Mouse (Mus musculus) heart, adult 8-10 months (tissue): ENCODE measurements around the gene Tenm2. TPM values are rescaled to one million over a fixed set of nuclear protein-coding genes. Genes with fewer than 3 reads are reported as not detected.
A peak's percentile ranks its signal among the peaks of the same experiment; 100 is the strongest.

Source experiments
- DNase-seq: peaks from one replicate; pipeline ENCODE4 v3.0.0; 2022; ENCODE audit warnings: low spot score
- total RNA-seq, 4 experiments: library from RNA; stranded (reverse); gene quantifications; 2 replicates each; pipeline ENCODE4 v1.2.4; 2022

Gene Tenm2
- total RNA-seq, 4 experiments from 2014 or later: 0.12 to 0.35 (median 0.27) TPM

DNA sequence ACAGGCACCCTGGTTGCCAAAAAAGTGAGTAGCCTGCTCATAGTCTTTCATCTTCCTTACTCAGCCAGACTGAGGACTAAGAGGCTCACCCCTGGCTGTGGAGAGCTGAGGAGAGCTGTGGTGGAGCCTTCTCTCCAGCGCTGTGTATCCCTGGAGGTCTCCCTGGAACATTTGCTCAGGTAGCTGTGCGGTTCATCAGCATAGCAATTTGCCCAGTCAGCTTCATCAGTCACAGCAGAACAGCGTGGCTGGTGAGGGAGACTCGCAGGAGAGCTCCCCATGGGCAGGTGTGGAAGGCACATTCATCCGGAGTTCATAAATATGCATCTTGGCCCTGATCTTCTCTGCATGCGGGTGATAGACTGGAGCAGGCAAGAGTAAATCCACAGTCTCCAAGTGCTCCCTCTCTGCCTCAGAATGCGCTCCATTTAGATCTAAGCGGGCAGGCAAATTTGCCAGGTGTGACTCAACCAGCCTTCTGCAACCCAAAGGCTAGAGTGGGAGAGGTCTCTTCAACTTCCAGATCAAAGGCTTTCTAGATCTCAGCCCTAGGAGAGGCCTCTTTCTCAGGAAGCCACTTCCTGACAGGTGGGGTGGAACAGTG, 751.2 kb downstream of the Tenm2 start:
- no peak for DNase-seq

DNA sequence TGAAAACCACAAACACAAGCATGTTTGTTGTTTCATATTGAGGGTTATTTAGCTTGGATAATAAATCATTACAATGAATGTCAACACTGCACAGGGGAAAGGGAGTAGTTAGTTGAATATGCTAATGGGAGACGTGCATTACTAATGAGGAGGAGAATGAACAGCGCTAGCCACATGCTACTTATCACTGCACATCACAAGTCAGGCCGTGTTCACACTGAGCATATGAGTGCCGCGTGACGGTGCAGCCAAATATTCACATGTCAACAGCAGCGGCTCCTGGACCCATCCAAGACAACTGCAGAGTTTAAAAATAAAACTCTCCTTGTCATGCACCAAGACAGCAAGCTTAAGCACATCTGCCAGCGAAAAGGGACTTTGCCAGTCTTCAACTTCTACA, 753.6 kb downstream of the Tenm2 start:
- DNase-seq: peak; percentile 10

DNA sequence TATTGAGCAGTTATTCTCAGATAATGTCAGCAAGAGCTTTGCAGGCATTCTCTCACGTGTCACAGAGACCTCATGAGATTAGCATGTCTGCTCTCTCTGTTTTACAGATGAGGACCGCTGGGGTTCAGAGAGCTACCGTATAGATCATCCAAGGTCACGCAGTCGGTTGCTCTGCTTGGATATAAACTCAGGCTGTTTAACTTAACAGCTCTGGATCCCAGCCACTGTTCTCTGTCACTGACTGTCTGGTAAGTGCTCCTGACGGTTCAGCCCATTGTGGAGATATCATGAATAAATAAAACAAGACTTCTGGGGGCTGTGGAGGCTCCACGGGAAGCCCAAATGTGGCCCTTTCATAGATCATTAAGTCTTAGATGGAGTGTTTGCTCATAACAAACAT, 754.2 kb downstream of the Tenm2 start:
- no peak for DNase-seq

DNA sequence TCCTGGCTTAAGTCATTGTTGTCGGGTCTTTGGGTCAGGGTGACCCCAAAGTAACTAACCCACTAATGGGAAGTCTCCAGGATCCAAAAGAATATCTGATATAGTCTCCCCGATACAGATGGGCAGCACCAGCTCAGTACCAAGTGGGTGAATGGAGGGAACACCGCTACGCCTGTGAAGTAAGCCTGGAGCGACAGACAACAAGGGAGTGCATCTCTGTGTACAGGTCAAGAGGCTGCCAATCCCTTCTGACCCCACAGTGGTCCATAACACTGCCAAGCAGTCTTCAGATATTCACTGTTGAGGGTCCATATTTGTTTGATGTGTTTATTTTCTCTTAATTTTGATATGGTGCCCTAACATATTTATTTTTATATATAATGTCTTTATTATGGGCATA, 754.7 kb downstream of the Tenm2 start:
- no peak for DNase-seq

DNA sequence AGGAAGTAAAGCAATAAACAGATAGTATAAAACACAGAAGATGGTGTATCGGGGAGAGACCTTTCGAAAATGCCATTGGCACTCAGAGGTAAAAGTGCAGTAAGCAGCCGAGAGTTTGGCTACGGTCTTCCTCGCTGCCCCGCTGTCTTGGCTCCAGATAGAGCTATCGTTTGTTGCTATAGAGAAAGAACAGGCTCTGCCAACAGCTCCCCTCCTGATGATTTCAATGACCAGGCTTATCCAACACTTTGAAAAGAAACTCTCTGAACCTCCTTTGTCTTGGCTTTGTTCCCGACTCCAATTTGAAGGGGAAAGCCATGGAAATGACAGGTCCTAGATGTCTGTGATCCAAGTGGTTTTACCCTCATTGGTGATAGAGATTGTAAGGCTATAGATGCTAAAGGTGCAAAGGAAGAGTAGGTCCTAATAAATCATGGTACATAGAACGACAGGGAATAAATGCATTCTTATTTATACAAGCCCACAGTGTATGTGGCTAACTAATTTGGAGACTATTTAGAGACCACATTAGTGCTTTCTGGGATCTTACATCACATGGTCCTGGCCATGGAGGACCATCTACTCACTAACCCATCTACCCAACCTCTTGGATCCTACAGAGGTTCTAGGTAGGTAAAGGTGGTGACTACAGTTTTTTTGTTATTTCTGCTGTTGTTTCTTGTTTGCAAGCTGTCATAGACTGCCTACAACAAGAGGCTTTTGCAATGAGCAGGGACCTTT, 765.8 kb downstream of the Tenm2 start:
- DNase-seq: no peak

DNA sequence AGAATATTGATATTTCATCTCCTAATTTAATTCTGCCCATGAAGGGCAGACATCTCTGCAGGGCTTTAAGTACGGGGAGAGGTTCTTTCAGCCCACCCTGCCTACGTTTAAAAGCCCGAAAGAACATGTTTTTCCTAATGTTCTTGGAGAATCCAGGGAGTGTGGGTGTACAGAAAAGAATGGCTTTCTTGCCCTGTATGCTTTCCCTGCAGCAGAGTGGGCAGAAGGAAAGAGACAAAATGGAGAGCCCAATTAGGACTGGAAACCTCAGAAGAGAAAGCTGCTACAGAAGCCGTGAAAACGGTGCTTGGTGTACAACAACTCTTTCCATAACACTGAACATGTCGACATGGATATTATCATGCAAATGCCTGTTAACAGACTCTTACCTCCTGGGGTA, 777.3 kb downstream of the Tenm2 start:
- DNase-seq: no peak

DNA sequence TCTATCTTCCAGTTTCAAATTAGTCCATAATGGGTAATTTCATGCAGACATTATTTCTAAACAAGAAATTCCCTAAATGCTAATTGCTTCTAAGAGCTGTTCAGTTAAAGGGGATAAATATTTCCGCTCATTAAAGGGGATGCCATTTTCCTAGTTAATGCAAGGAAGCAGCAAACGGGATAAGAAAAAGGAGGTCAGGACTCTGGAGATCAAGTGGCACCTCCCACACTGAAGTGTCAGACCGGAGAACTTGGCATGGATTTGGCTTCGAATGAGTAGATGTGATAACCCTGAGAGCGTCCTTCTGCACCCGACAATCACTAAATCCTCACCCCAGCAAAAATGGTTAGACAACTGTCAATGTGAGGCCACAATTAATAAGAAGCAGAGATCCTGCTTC, 781.7 kb downstream of the Tenm2 start:
- no peak for DNase-seq

DNA sequence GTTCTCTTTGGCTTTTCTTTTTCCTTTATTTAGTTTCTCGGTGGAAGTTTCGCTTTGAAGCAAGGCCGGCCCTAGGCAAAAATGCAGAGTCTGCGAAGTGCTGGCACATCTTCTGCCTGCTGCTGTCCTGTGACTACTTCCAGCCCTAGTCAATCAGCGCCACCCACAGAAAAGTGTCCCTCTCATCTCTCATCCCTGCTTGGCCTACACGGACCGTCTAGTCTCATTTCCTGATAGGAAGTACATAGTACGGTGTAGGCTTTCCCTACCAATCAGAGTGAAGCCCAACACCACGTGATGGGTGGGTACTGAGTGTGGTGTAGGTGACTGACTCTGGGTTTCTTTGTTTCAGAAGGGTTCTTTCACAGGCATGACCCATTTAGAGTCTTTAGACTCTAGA, 783.3 kb downstream of the Tenm2 start:
- no peak for DNase-seq

DNA sequence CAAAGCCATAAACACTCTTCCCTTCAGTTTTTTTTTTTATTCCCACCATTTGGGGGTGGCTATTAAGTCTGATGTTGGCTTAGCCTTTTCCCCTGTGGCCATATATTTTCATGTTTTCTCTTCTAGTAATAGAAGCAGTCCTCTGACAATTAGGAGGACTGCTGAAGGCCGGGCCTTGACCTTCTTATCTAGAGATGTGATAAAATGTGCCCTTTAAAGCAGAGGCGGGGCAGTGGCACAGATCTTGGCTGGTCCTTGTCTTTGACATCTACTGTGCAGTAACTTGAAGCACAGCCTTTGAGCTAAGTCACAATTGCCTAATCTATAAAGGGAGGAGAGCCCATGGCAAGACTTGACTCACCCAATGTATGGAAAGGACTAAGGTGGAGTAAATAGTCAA, 789.4 kb downstream of the Tenm2 start:
- no peak for DNase-seq

DNA sequence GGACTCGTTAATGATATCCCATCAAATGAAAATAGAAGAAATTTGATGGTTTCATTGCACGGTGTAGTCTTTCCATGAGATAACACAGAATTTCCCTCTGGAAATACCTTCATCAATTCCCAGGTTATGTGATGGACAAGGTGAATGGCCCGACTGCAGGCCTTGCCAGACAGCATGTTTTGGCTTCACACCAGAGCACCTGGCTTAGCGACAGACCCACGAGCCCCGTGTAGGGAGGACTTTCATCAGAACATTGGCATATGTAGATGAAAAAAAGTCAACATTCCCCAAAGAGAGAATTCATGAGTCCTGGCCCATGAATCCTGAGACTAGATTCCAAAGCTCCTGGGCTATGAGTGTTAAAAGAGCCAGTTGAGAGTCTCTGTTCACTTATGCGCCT, 791.9 kb downstream of the Tenm2 start:
- DNase-seq: no peak

DNA sequence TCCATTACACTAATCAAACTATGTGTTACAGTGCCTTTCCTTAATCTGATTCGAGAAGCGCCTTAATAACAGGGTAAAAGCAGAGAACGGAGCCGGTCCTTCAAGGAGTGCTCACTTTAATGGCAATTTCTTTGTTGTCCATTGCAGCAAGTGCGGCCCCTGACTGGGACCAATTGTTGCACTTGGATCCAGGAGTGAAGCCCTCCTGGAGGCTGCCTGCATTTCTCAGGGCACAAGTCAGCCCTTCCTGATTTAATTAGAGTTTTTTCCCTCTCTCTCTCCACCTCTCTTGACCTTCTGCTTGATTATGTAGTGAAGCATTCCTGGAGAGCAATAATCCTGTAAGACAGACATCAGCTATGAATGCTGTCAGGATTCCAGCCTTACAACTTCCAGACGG, 794.0 kb downstream of the Tenm2 start:
- no peak for DNase-seq

DNA sequence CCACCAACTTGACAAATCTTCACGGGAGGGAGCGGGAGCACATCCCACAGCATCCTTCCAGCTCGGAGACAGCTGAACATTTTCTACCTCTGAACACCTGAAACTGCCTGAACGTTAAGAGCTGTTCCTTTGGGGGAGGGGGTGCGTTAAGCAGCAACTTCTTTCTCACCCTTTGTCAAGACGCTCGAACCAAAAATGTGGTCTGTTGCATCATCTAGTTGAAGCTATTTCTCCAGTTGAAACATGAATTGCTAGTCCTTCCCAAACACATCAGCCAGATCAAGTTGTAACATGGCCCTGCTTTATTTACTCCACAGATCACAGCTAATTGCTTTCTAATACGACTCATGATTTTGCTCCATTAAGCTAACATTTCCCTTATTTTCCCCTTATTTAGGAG, 799.5 kb downstream of the Tenm2 start:
- DNase-seq: no peak

DNA sequence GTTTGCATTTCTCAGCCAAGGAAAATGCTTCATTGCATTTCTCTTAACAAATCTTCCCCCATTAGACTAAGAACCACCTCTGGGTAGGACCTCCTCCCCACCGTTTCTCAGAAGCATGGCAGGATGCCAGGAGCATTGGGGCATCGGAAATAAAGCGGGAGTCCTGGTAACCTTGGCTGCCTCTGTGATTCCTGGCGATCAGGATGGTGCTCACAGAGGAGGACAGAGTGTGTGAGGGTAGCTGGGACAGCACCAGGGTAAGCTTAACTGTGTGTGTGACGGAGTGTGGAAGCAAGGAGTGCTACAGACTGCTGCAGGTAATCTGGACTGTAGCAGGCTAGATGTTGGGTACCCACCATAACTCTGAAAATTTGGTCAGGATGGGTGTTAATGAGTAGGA, 806.8 kb downstream of the Tenm2 start:
- no peak for DNase-seq

DNA sequence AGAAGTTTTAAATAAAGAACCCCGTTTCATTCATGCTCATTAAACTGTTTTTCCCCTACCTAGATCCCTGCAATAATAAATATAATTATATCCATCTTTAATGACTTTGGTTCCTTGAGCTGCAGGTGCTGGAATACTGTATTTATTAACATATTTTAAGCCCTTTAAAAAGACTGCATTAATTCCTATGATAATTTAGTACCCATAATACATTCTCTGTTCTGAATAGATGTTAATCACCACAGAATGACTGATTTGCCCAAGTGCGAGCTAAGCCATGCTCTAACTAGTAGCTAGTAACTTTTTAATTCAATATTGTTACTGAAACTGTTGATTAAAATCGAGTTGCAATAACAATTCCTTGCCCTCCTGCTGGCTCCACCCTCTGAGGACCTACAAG, 810.8 kb downstream of the Tenm2 start:
- no peak for DNase-seq

DNA sequence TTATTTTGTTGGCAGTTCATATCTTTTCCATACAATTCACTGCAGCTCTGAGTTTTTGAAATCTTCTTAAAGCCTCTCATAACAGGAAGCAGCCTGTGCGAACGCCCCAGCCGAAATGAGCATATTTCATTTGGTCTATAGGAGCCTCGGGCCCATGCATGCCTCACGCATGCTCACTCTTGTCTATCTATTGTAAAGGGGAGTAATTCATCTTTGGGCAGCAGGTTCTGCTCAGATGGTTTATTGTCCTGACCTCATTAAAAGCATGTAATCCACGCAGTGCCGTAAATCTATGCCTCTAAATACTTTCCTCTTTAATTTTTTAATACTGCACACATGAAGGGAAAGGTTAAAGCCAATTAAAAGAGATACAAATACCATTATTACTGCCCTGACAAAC, 815.7 kb downstream of the Tenm2 start:
- no peak for DNase-seq

DNA sequence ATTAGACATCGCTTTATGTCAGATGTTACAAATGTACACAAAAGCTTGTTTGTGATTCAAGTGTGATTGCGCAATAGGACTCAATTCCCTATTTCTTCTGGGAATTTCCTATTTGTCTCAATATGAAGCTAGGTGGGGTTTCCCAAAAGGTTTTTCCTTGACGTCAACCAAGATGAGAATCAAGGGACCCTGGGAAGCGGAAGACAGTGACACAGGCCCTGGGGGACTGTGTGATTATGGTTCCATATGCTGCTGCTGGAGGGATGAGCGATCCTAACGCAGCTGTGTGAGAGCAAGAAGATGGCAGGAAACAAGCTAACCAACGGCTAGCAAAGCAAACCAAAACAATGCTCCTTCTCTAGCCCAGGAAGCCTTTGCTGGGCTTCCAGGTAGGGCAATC, 820.5 kb downstream of the Tenm2 start:
- no peak for DNase-seq

DNA sequence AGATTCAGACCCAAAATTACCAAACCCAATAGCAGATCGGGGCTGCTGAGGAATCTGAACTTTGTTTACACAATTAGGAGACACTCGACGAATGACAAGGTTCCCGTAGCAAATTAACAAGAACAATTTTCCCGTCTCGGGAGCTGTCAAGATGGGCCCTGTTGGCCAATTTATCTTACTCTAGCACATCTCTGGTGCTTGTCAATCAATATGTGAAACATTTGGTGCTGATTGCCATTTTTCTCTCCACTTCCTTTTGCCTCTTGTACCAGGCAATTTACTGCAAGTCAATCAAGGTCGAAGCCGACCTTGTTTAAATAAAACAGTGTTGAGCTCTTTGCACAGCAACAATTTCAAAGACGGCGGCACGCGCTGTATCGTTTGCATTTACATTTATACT, 824.9 kb downstream of the Tenm2 start:
- DNase-seq: no peak

DNA sequence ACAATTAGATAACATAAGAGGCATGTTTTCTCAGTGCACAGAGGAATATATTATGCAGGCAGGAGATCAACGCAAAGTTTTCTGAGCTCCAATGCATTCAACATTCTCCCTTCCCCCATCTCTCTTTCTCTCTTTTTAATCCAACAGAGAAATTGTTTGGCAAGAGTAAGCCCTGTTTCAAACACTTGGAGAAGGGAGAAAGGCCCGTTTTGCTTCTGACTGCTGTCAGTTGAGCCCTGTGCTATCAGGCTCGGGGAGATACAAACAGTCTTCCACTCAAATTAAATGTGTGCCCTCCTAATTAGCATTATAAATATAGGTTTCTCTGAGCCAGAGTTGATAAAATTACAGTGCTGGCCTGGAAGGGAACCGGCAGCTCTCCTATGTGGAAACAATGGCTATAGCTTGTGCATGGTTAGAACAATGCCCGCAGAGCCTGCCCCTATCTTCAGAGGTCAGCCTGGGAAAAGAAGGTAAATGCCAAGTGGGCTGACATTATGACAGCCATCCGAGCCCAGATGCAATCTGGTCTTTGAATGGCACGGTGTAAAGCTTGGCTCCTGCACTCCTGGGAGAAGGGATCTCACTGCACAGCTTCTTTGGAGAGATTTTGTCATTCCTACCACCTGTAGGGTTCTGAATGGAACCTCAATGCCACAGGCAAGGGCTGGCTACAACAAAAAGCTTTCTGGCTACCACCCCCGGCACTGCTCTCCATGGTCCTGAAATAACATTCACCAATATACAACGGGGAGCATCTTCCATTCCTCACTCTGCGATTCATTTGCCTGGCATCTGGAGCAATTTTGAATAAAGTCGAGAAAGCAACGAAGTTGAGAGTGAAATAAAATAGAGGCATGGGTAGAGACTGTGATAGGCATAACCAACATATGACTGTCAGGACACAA, 839.7 kb downstream of the Tenm2 start:
- DNase-seq: no peak

DNA sequence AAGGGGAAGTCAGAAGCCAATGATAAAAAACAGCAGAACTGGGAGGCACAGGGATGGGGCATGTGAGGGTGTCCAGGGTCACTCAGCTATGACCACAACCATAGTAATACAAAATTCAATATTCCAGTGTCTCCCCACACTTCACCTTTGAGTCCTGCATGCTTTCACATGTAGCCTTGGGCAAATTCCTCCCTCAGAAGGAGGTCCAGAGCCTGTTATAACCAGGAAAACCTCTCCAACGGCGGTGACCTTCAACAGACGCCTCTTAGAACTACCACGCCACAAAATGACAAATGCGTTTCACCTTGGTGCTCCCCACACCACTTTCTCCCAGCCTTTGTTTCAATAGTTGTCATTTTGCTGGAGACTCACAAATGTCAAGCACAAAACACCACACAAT, 851.1 kb downstream of the Tenm2 start:
- DNase-seq: no peak

DNA sequence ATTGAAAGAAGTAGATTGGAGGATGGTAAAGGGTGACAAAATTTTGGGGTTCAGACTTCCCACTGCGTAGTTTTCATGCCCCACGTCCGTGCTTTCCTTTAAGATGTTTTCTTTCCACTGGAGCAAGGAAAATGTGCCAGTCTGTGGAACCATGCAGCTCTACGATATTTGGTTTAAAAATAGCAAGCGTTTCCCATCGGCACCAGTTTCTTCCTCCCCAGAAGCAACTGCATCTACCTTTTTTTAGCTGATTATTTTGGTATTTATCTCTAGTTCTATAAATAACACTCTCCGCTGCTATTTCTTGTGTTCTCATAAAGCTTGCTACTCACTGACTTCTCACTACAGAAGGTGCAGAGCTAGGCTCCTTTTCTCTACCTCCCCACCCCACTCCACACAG, 864.0 kb downstream of the Tenm2 start:
- DNase-seq: no peak

DNA sequence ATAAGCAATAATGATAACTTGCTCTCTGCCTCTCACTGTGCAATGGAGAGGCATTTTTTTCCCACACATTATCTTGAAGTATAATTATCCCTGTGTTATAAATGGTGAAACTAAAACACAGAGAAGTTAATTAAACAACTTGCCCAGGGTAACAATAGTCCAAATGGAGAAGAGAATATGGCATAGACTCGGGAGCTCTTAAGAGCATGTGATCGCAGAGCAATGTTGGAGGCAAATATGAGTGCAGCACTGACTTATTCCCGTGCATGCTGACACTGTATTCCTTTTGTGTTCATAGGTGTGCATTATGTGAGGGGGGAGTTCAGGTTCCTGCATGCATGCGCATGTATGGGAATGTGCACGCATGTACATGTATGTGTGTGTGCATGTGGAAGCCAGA, 870.7 kb downstream of the Tenm2 start:
- DNase-seq: no peak

DNA sequence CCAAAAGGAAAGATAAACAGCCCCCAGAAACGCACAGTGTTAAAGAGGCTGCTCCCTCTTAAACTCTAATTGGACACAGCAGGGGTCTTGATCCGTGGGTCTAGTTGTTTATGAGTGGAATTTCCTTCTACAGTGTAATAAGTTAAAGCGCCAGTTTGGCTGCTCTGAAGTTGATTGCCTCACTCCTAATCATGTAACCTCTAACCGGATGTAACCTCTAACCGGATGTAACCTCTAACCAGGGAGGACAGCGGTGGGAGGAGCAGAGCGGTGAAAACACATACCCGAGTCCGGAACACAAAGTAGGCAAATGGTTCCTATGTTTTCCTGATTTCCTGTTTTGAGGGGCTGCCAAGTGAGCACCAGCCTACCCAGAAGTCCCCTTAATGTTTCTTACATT, 871.3 kb downstream of the Tenm2 start:
- no peak for DNase-seq

DNA sequence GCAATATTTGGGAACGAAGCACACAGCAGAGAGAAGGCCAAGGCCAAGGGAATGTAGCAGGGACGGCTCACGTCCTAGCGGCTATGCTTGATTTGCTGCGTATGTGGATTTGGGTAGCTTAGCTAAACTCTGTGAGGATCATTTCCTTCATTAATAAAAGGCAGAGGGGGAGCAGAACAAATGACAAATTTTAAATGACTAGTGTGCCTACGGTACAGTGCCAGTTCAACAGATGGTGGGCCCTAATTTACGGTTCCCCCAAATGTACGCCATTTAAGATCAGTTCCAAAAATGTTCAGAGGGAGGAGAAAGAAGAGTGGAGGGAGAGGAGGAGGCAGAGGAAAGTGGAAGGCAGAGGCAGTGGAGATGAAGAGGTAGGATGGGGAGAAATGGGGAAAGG, 873.2 kb downstream of the Tenm2 start:
- DNase-seq: no peak
